Mouse (Mus musculus) ES-Bruce4 (cell line): Measurements from ENCODE around the gene Sox13.

ENCODE experiments used
- CTCF ChIP-seq: IDR thresholded peaks from one replicate; pipeline ENCODE4 v1.8.1; 2011; ENCODE audit warnings: low read depth, low read length
- EP300 ChIP-seq: IDR thresholded peaks from 2 replicates; pipeline ENCODE4 v1.6.1; 2011; ENCODE audit warnings: low read depth, low read length; ENCODE audit not compliant: insufficient read depth
- POLR2A ChIP-seq: IDR thresholded peaks from one replicate; pipeline ENCODE4 v1.8.1; 2011; ENCODE audit warnings: low read length; ENCODE audit not compliant: insufficient read depth

GRCm38 (mm10) chr1:133347693-133348520 is 76.3 kb downstream of the Sox13 start:
- TF ChIP-seq POLR2A (no peak), CTCF (no peak), EP300 (no peak)
